Mouse (Mus musculus): ENCODE data around the gene Bag6.

Bag6 gene

GRCm38 (mm10) chr17:35195631-35196320, 60.8 kb downstream of the Bag6 start:
- DNase-seq (ENCODE audit: low spot score): peak; percentile 57

DNA sequence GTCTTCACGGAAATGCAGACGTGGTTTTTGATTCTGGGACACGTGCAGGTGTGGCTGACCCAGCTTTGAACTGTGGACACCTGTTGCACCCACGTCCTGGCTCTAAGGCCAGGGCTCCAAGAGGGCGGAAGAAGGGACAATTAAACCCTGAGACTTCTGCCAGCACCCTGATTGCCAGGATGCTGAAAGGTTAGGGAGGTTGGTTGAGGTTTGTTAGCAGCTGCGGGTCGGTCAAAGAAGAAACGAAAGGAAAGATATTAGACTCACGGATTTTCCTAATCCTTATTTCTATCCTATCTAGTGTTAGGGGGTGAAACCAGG, 61.3 kb downstream of the Bag6 start:
- no peak for DNase-seq (ENCODE audit: low spot score)
